Mouse (Mus musculus): ENCODE measurements around the gene Qpctl.

Gene Qpctl

GRCm38 (mm10) chr7:19148875-19149541 lies at the start of gene Qpctl:
Gene Qpctl, minus strand, starts transcription at chr7:19149291.
- in situ Hi-C loops (cut with MboI; ENCODE audit: unreplicated experiment in 2 of 2), result no loop called here

GRCm38 (mm10) chr7:19197985-19198384 lies 48.9 kb upstream of the Qpctl start:
- in situ Hi-C loops (cut with MboI; ENCODE audit: unreplicated experiment in 2 of 2), result loop anchor here in 1 of 2 experiments (5.0 kb wide), 1 partner anchor 84 kb away; the partner anchor contains the start of genes Ppm1n and Rtn2

GRCm38 (mm10) chr7:19196676-19197075 lies 47.6 kb upstream of the Qpctl start:
- in situ Hi-C loops (cut with MboI; ENCODE audit: unreplicated experiment in 2 of 2), result loop anchor here in 1 of 2 experiments (5.0 kb wide), 1 partner anchor 86 kb away; the partner anchor contains the start of genes Ppm1n and Rtn2

- in situ Hi-C loops (cut with MboI; ENCODE audit: unreplicated experiment in 2 of 2), result loop anchor here (5.0 kb wide), 1 partner anchor 88 kb away; the partner anchor contains the start of genes Ppm1n (in 2 of the 2) and Rtn2 (in 2 of the 2)
Measured at GRCm38 (mm10) chr7:19194676-19195075, 45.6 kb upstream of the Qpctl start.

- in situ Hi-C loops (cut with MboI; ENCODE audit: unreplicated experiment in 2 of 2), result loop anchor here (5.0 kb wide), 2 partner anchors 48 to 178 kb away; no protein-coding TSS in a partner anchor
Measured at GRCm38 (mm10) chr7:19184758-19185157, 35.7 kb upstream of the Qpctl start.

- in situ Hi-C loops (cut with MboI; ENCODE audit: unreplicated experiment in 2 of 2), result loop anchor here (5.0 kb wide), 2 partner anchors 48 to 178 kb away; no protein-coding TSS in a partner anchor
Measured at GRCm38 (mm10) chr7:19184250-19184649, 35.2 kb upstream of the Qpctl start.

GRCm38 (mm10) chr7:19180862-19181429 lies 31.9 kb upstream of the Qpctl start:
- in situ Hi-C loops (cut with MboI; ENCODE audit: unreplicated experiment in 2 of 2), result loop anchor here (5.0 kb wide), 2 partner anchors 51 to 181 kb away; no protein-coding TSS in a partner anchor

GRCm38 (mm10) chr7:19179936-19180335 lies 30.8 kb upstream of the Qpctl start:
- in situ Hi-C loops (cut with MboI; ENCODE audit: unreplicated experiment in 2 of 2), result loop anchor here (5.0 kb wide), 2 partner anchors 52 to 182 kb away; no protein-coding TSS in a partner anchor

GRCm38 (mm10) chr7:19179173-19179572 lies 30.1 kb upstream of the Qpctl start:
- in situ Hi-C loops (cut with MboI; ENCODE audit: unreplicated experiment in 2 of 2), result no loop called here

- in situ Hi-C loops (cut with MboI; ENCODE audit: unreplicated experiment in 2 of 2), result no loop called here
Measured at GRCm38 (mm10) chr7:19178443-19179092, 29.5 kb upstream of the Qpctl start.

GRCm38 (mm10) chr7:19178035-19178434 lies 28.9 kb upstream of the Qpctl start:
- in situ Hi-C loops (cut with MboI; ENCODE audit: unreplicated experiment in 2 of 2), result no loop called here

- in situ Hi-C loops (cut with MboI; ENCODE audit: unreplicated experiment in 2 of 2), result no loop called here
Measured at GRCm38 (mm10) chr7:19177216-19177615, 28.1 kb upstream of the Qpctl start.

GRCm38 (mm10) chr7:19176516-19176947 lies 27.4 kb upstream of the Qpctl start:
- in situ Hi-C loops (cut with MboI; ENCODE audit: unreplicated experiment in 2 of 2), result no loop called here

GRCm38 (mm10) chr7:19175708-19176515 lies 26.8 kb upstream of the Qpctl start, which contains the start of gene Eml2:
Gene Eml2, plus strand, starts transcription at chr7:19176421.
- in situ Hi-C loops (cut with MboI; ENCODE audit: unreplicated experiment in 2 of 2), result no loop called here

- in situ Hi-C loops (cut with MboI; ENCODE audit: unreplicated experiment in 2 of 2), result loop anchor here in 1 of 2 experiments (5.0 kb wide), 1 partner anchor 36 kb away; no protein-coding TSS in a partner anchor
Measured at GRCm38 (mm10) chr7:19172874-19173273, 23.8 kb upstream of the Qpctl start.

- in situ Hi-C loops (cut with MboI; ENCODE audit: unreplicated experiment in 2 of 2), result loop anchor here in 1 of 2 experiments (5.0 kb wide), 1 partner anchor 35 kb away; no protein-coding TSS in a partner anchor
Measured at GRCm38 (mm10) chr7:19171831-19172230, 22.7 kb upstream of the Qpctl start.

GRCm38 (mm10) chr7:19170142-19170541 lies 21.1 kb upstream of the Qpctl start:
- in situ Hi-C loops (cut with MboI; ENCODE audit: unreplicated experiment in 2 of 2), result loop anchor here in 1 of 2 experiments (5.0 kb wide), 1 partner anchor 33 kb away; no protein-coding TSS in a partner anchor

- in situ Hi-C loops (cut with MboI; ENCODE audit: unreplicated experiment in 2 of 2), result loop anchor here in 1 of 2 experiments (10.0 kb wide), 1 partner anchor 115 kb away; the partner anchor contains the start of genes Ppm1n and Rtn2
Measured at GRCm38 (mm10) chr7:19169506-19169905, 20.4 kb upstream of the Qpctl start.

GRCm38 (mm10) chr7:19166990-19167389 lies 17.9 kb upstream of the Qpctl start:
- in situ Hi-C loops (cut with MboI; ENCODE audit: unreplicated experiment in 2 of 2), result loop anchor here in 1 of 2 experiments (10.0 kb wide), 1 partner anchor 118 kb away; the partner anchor contains the start of genes Ppm1n and Rtn2

Measured in v-Abl transformed pro-B cells (cell line).